Mouse (Mus musculus) C2C12 (cell line): Measurements from ENCODE around the gene Fam171a2. TPM values are rescaled to one million over a fixed set of nuclear protein-coding genes. Genes with fewer than 3 reads are reported as not detected.
A peak's percentile ranks its signal among the peaks of the same experiment; 100 is the strongest.

Experiments
- H3K27me3 ChIP-seq: one replicate; pipeline ENCODE4 v1.6.1; 2011; ENCODE audit not compliant: control insufficient read depth, insufficient read depth, insufficient read length
- H3K36me3 ChIP-seq: one replicate; pipeline ENCODE4 v1.6.1; 2011; ENCODE audit not compliant: control insufficient read depth, insufficient read depth
- H3K4me3 ChIP-seq: one replicate; pipeline ENCODE4 v1.5.1; 2011; ENCODE audit warnings: mild to moderate bottlenecking, control low read depth; ENCODE audit not compliant: poor library complexity, insufficient read depth, severe bottlenecking
- H3K79me2 ChIP-seq: one replicate; pipeline ENCODE4 v1.6.1; 2011; ENCODE audit not compliant: control insufficient read depth, insufficient read depth
- H3K79me3 ChIP-seq: one replicate; pipeline ENCODE4 v1.6.1; 2011; ENCODE audit warnings: low read depth, control low read depth
- H3ac ChIP-seq: one replicate; pipeline ENCODE3; 2011; ENCODE audit warnings: low read depth; ENCODE audit not compliant: control insufficient read depth, insufficient read length
- CEBPB ChIP-seq: IDR thresholded peaks from one replicate; pipeline ENCODE4 v1.6.1; 2011; ENCODE audit warnings: low read depth, mild to moderate bottlenecking, control low read depth, moderate library complexity
- CTCF ChIP-seq: IDR thresholded peaks from one replicate; pipeline ENCODE4 v1.5.1; 2011; ENCODE audit not compliant: control insufficient read depth, insufficient read depth, insufficient read length
- FOSL1 ChIP-seq: IDR thresholded peaks from one replicate; pipeline ENCODE4 v1.8.0; 2011; ENCODE audit warnings: mild to moderate bottlenecking, low read length; ENCODE audit not compliant: poor library complexity, insufficient read depth, severe bottlenecking
- MAX ChIP-seq: IDR thresholded peaks from one replicate; pipeline ENCODE4 v1.6.1; 2011; ENCODE audit warnings: mild to moderate bottlenecking, control low read depth
- MYOD1 ChIP-seq: IDR thresholded peaks from one replicate; pipeline ENCODE4 v1.6.1; 2011; ENCODE audit warnings: low read depth; ENCODE audit not compliant: control insufficient read depth, insufficient read length
- MYOG ChIP-seq: IDR thresholded peaks from one replicate; pipeline ENCODE4 v1.6.1; 2011; ENCODE audit not compliant: control insufficient read depth, insufficient read length; ENCODE audit errors: extremely low read depth
- USF1 ChIP-seq: IDR thresholded peaks from one replicate; pipeline ENCODE4 v1.6.1; 2011; ENCODE audit warnings: low read depth, mild to moderate bottlenecking, control low read depth, moderate library complexity
- polyA plus RNA-seq: library from polyadenylated mRNA; unstranded; fragments of >200 nt; fragmentation: generic; extraction: Trizol; gene quantifications from one replicate; pipeline ENCODE4 v1.2.1, GENCODE M21; 2012; ENCODE audit warnings: missing spikeins

The Fam171a2 gene
- polyA plus RNA-seq, 1 experiment, result 6.3 TPM

DNA sequence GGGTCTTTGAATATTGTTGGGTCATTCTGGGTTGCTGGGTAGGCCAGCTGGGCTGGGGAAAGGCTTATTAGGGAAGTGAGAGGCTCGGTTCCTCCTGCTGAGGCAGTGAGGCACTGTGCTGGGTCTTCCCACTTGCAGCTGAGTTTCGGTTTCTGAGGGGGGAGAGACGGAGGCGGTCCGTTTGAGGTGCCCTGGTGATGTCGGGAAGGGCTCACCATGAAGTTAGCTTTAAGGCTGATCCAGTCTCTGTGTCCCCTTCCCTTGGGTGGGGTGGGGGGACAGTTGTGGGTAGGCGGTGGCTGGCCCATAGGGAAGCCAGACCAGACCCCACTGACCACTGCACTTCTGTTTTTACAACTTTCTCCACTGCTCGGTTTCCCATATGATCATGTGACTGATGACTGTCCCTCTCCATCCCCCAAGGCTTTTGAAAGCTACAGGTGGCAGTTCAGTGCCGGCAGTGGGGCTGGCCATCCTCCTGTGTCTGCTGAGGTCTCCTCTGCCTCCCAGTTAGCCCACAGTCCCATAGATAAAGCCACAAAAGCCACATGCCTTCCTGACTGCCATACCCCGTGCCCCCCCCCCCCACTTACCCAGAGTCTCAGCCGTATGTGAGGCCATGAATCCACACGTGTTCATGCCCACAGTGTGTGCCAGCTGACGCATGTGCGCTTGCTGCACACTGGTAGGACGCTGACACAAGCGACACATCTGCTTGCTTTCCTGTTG lies 15.2 kb downstream of the Fam171a2 start:
- Histone ChIP-seq H3K27me3 (no peaks in the 10 kb centered on the region), H3K4me3 (peak overlapping the region; percentile 3), H3K79me2 (peaks cover 8% of the 10 kb centered on the region), H3K36me3 (peaks cover 24% of the 10 kb centered on the region), H3ac (peak overlapping the region; percentile 52), H3K79me3 (no peaks in the 10 kb centered on the region)
- TF ChIP-seq MYOG, result no peak
- no peak for TF ChIP-seq MYOD1
- no peak for TF ChIP-seq MAX
- TF ChIP-seq CEBPB, result no peak
- TF ChIP-seq USF1, result peak; percentile 53
- no peak for TF ChIP-seq FOSL1

DNA sequence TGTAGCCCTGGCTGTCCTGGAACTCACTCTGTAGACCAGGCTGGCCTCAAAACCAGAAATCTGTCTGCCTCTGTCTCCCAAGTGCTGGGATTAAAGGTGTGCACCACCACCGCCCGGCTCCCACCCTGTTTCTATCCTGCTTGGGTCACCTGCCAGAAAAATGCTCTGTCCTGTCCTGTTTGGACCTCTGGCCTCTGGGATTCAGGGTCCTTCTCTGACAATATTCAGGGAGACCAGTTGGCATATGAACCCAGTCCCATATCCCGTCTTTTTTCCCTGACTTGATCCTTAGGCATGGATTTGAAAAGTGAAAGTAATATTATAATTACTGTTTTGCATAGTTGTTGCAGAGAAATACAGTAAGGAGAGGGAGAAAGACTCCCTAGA lies 15.8 kb downstream of the Fam171a2 start:
- peaks cover 8% of the 10 kb centered on the region for H3K79me2 ChIP-seq
- H3K79me3 ChIP-seq, result no peaks in the 10 kb centered on the region
- H3K27me3 ChIP-seq, result no peaks in the 10 kb centered on the region
- TF ChIP-seq CEBPB, result no peak
- TF ChIP-seq MYOD1, result no peak
- no peak for TF ChIP-seq USF1
- no peak for TF ChIP-seq CTCF
- TF ChIP-seq FOSL1, result no peak
- no peak for TF ChIP-seq MYOG
- H3ac ChIP-seq, result peak overlapping the region; percentile 52
- H3K36me3 ChIP-seq, result peaks cover 24% of the 10 kb centered on the region
- peak overlapping the region; percentile 3 for H3K4me3 ChIP-seq

DNA sequence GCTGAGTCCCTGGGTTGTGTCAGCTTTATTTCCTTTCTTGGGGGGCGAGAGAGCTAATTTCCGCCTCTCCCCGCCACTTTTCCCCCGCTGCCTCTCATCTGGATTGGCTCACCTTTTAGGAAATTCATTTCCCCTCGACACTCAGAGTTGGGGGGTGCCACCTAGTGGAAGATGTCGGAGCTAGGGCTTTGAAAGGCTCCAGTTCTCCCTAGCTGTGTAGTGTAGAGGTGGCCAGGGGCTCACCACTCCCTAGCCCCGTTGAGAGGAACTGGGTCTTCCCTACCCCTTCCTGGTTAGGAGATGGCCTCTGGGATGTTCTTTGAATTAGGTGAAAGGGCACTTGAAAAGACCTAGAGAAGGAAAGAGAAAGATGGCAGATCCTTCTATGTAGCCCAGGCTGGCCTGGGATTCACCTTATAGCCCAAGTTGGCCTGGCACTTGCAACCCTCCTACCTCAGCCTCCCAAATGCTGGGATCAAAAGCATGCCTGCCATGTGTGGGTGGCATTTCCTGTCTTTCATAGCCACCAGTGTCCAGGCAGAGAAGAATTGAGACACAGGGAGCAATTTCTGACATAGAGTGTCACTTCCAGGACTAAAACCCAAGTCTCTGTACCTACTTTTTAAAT lies 16.4 kb downstream of the Fam171a2 start:
- no peak for TF ChIP-seq CEBPB
- TF ChIP-seq MYOG, result no peak
- peak; percentile 48 for TF ChIP-seq CTCF
- Histone ChIP-seq H3K27me3 (no peaks in the 10 kb centered on the region), H3K79me3 (no peaks in the 10 kb centered on the region), H3K4me3 (peak overlapping the region; percentile 72), H3ac (peak overlapping the region; percentile 83), H3K79me2 (peaks cover 8% of the 10 kb centered on the region), H3K36me3 (peaks cover 20% of the 10 kb centered on the region)

DNA sequence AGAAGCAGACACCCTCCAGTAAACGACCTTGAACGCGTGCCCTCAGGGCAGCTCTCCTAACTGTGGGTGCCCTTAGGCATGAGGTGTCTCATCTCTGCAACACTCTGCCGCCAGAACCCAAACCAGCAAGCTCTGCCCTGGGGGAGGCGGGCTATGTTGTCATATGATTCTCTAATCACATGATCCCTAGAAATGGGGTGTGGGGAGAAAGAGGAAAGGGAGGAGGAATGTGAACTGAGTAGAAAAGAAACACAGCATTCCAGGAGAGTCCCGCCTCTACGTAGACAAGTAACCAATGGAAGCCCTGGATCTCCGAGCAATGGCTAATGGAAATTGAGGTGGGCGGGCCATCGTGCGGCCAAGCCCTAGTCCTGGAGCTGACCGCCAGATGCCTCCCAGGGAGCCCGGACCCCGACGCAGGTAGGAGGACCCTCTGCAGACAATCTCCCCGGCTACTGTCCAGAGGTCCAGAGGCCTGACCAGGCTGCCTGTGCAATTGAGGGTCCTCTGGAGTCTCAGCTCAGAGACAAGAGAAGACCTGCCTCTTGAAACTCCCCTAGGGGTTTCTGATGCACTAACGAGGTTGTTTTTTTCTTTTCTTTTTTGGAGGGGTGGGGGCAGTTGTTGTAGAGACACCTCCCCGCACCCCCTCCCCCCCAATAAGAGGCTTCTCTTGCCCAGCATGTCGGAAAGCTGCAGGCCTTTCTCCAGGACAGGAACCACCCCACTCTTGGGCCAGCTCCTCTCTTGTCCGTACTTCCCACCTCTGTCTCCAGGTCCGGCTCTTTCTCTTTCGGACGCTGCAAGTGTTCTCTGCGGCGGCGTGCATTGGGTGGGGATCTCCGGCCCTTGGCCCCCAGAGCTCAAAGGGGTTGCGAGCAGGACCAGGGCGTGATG lies 17.1 kb downstream of the Fam171a2 start, which contains the start of gene Grn:
Gene Grn, plus strand, starts transcription at position 195 of the 897 bp plus-strand sequence.
- TF ChIP-seq MYOG, result no peak
- no peak for TF ChIP-seq FOSL1
- TF ChIP-seq MYOD1, result no peak
- TF ChIP-seq USF1, result peak; percentile 97
- peak; percentile 39 for TF ChIP-seq MAX
- no peak for TF ChIP-seq CEBPB
- no peak for TF ChIP-seq CTCF
- Histone ChIP-seq H3K36me3 (peaks cover 16% of the 10 kb centered on the region), H3K79me3 (no peaks in the 10 kb centered on the region), H3K4me3 (peak within 1 kb of the TSS; percentile 72), H3K79me2 (peaks cover 8% of the 10 kb centered on the region), H3K27me3 (no peaks in the 10 kb centered on the region), H3ac (peak within 1 kb of the TSS; percentile 83)

DNA sequence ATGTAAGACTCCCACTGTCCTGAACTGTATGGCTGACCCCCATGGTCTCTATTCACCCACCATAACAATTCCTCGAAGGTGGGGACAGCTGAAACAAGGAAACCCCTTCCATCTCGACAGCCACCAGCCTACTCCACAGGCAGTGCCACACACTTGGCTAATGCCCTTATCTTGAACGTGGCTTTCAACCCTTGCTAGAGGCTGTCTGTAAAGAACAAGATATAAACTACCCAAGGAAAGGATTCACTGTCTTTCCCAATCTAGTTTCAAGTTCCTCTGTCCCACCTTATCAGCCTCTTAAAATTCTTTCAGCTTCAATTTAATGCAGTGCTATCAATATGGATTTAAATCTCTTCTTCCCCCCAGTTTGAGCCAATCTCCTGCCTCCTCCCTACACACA lies 17.9 kb downstream of the Fam171a2 start:
- Histone ChIP-seq H3K36me3 (peaks cover 7% of the 10 kb centered on the region), H3ac (no peak overlapping the region), H3K79me2 (peaks cover 8% of the 10 kb centered on the region), H3K27me3 (no peaks in the 10 kb centered on the region), H3K79me3 (no peaks in the 10 kb centered on the region), H3K4me3 (peak overlapping the region; percentile 15)
- TF ChIP-seq CTCF, result no peak
- TF ChIP-seq MAX, result no peak
- TF ChIP-seq USF1, result no peak
- TF ChIP-seq FOSL1, result no peak
- TF ChIP-seq CEBPB, result no peak
- no peak for TF ChIP-seq MYOG
- TF ChIP-seq MYOD1, result no peak
